Mouse (Mus musculus): Measurements from ENCODE around the gene Cmklr1. TPM values are rescaled to one million over a fixed set of nuclear protein-coding genes. Genes with fewer than 3 reads are reported as not detected.
A peak's percentile ranks its signal among the peaks of the same experiment; 100 is the strongest.

Cmklr1 gene
- polyA plus RNA-seq (2015; fragmentation: Nextera tagmentation; extraction: Ambion mirVana): 4.5 and 5.3 TPM in 2 replicates

DNA sequence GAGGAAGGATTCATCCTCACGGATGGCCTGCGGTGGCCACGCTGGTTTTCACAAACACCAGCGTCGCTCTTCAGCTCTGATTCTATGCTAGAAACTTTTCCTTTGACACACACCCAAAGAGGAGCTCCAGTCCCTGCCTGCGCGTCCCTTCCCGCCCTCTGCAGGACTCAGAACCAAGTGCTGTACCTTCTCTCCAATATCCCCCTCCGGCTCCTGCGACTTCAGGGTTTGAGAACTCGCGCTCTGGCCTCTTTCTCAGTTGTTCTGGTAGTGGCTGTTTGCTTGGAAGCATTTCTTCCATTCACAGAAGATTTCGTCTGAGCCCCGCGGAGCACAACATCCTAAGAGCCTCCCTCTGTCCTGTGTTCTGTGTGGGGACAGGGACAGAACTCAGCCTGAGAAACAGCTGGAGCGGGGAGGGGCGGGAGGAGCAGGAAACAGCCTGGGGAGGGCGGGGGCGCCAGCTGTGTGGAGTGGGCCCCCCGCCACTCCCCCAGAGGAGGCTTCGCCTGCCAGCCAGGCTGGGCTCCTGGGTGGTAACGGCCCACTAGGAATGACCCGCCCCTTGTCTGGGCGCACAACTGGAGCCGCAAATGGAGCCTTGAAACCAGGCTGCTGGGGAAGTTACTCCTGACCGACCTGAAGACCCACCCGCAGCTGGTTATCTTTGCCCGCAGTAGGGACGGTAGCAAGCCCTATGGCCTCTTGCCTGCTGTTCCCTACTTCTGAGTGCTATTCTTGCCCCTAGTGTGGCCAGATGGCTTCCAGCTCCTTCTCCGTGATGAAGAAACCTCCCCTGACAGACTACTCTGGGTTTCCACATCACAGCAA lies at the start of gene Cmklr1:
Gene Cmklr1, minus strand, starts transcription at position 392 of the 831 bp plus-strand sequence.
- Histone ChIP-seq H3K4me3 (peak within 1 kb of the TSS; percentile 38), H3K36me3 (no peaks in the 10 kb centered on the region), H3K4me1 (peaks cover 20% of the 10 kb centered on the region), H3K9me3 (no peaks in the 10 kb centered on the region), H3K4me2 (peak within 1 kb of the TSS; percentile 60), H3K9ac (peak within 1 kb of the TSS; percentile 64), H3K27ac (peak within 1 kb of the TSS; percentile 66), H3K27me3 (peaks cover 16% of the 10 kb centered on the region)
- ATAC-seq (ENCODE audit: insufficient number of reproducible peaks, insufficient read depth, low FRiP score, low TSS enrichment, low read depth): peak; percentile 64
- WGBS: 7% methylated on average over 30 of the region's 30 CpGs

DNA sequence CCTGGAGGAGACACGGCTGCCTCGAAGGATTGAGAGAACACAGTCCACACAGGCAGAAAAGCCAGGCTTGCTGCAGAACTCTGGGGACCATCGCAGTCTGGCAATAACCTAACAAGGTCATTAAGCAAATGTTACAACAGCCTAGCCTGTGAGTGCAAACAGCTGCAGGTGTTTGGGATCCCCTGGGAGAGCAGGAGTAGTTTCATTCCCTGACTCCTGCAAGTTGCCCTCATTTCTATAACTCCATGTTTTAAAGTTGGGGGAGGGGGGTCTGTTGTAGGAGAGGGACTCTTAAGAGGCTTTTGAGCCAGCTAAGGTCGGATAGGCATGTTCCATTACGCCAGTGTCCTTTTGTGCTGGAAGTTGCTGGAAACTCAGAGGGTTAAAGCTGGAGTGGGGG lies 44.2 kb upstream of the Cmklr1 start:
- no peak for ATAC-seq (ENCODE audit: insufficient number of reproducible peaks, insufficient read depth, low FRiP score, low TSS enrichment, low read depth)
- Histone ChIP-seq H3K36me3 (no peaks in the 10 kb centered on the region), H3K4me2 (no peak overlapping the region), H3K9me3 (no peaks in the 10 kb centered on the region), H3K27me3 (no peaks in the 10 kb centered on the region), H3K4me3 (no peak overlapping the region), H3K9ac (no peak overlapping the region), H3K4me1 (peaks cover 16% of the 10 kb centered on the region), H3K27ac (peak overlapping the region; percentile 34)
- WGBS: 41% methylated on average over 5 of the region's 5 CpGs

DNA sequence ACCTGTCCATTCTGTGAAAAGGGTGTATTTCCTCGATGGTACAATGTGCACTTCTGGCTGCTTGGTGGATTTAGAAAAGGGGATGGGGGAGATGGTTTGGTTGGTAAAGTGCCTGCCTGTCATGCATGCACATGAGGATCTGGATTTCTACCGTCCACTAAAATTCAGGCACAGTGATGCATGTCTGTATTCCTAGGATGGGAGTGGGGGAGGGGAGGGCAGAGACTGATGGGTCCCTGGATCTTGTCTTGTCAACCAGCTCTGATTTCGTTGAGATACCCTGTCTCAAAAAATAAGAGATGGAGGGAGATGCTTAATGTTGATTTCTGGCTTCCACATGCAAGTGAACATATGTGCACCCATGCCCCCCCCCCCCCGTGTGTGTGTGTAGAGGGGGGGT lies 43.8 kb upstream of the Cmklr1 start:
- Histone ChIP-seq H3K36me3 (no peaks in the 10 kb centered on the region), H3K9me3 (no peaks in the 10 kb centered on the region), H3K4me1 (peaks cover 16% of the 10 kb centered on the region), H3K9ac (no peak overlapping the region), H3K27me3 (no peaks in the 10 kb centered on the region), H3K27ac (0 out of 2 replicates have a peak overlapping the region, but pooled peaks have one; percentile 34), H3K4me3 (no peak overlapping the region), H3K4me2 (no peak overlapping the region)
- ATAC-seq (ENCODE audit: insufficient number of reproducible peaks, insufficient read depth, low FRiP score, low TSS enrichment, low read depth): no peak
- WGBS: 54% methylated on average over 4 of the region's 4 CpGs

DNA sequence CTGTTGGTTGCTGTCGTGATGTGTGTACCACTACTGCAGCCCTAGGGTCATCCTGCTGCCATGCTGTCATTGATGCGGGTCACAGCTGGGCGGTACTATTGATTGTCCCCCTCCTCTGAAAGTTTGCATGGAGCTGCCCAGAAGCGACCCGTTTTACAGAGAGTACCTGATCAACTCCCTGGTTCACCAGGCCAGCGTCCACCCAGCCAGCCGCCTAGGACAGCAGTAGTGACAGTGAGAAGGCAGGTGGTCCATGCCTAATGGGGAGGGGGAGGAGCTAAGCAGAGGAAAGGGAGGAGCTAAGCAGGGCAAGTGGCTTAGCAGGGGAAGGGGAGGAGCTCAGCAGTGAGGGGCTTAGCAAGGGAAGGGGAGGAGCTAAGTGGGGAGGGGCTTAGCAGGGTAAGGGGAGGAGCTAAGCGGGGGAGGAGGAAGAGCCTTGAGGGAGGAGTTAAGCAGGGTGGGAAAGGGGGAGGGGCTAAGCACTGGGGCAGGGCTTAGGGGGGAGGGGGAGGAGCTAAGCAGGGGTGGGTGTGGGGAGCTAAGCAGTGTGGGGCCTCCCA lies 43.0 kb upstream of the Cmklr1 start:
- peaks cover 21% of the 10 kb centered on the region for H3K4me1 ChIP-seq
- no peaks in the 10 kb centered on the region for H3K36me3 ChIP-seq
- H3K9ac ChIP-seq: no peak overlapping the region
- ATAC-seq (ENCODE audit: insufficient number of reproducible peaks, insufficient read depth, low FRiP score, low TSS enrichment, low read depth): no peak
- no peak overlapping the region for H3K27ac ChIP-seq
- H3K27me3 ChIP-seq: no peaks in the 10 kb centered on the region
- H3K9me3 ChIP-seq: no peaks in the 10 kb centered on the region
- whole genome bisulfite sequencing: 88% methylated on average over 8 of the region's 8 CpGs
- H3K4me2 ChIP-seq: no peak overlapping the region
- H3K4me3 ChIP-seq: no peak overlapping the region

DNA sequence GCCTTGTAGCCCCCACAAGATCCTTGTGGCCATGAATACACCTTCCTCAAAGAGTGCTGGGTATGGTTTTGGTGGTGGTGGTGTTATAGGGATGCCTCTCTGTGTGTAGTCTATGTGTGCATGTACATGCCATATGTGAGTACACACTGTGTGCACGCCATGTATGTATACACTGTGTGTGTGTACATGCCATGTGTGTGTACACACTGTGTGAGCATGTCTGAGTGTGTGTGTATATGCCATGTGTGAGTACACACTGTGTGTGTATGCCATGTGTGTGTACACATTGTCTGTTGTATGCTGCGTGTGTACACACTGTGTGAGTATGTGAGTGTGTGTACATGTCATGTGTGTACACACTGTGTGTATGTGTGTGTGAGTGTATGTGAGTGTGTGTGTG lies 40.6 kb upstream of the Cmklr1 start:
- no peak overlapping the region for H3K4me3 ChIP-seq
- no peak overlapping the region for H3K9ac ChIP-seq
- no peaks in the 10 kb centered on the region for H3K27me3 ChIP-seq
- H3K4me1 ChIP-seq: peaks cover 24% of the 10 kb centered on the region
- no peak overlapping the region for H3K27ac ChIP-seq
- H3K4me2 ChIP-seq: no peak overlapping the region
- no peak for ATAC-seq (ENCODE audit: insufficient number of reproducible peaks, insufficient read depth, low FRiP score, low TSS enrichment, low read depth)
- no peaks in the 10 kb centered on the region for H3K36me3 ChIP-seq
- H3K9me3 ChIP-seq: no peaks in the 10 kb centered on the region
- WGBS: 93% methylated on average over 2 of the region's 2 CpGs

DNA sequence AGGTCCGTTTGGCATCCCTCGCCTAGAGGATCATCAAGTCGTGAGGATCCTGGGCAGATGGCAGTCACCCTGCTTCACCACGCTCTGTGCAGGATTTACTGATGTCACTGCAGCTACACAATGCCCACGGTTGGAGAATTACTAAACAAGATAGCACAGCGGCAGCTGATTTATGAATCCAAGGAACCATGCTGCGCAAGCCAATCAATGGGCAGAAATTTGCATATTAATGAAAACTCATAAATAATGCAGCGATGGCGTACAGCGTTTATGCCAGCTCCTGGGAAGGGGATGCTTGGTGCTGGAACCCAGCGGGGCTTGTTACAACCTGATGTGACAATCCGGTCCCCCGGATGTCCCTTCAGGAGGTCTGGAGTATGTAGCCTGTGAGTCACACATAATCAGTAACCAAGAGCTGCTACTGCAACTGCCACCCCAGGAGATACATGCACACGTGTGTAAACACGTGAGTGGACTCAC lies 39.9 kb upstream of the Cmklr1 start:
- no peak for ATAC-seq (ENCODE audit: insufficient number of reproducible peaks, insufficient read depth, low FRiP score, low TSS enrichment, low read depth)
- H3K27me3 ChIP-seq: no peaks in the 10 kb centered on the region
- H3K4me2 ChIP-seq: no peak overlapping the region
- H3K4me1 ChIP-seq: peaks cover 27% of the 10 kb centered on the region
- no peak overlapping the region for H3K4me3 ChIP-seq
- H3K9me3 ChIP-seq: no peaks in the 10 kb centered on the region
- 81% methylated on average over 15 of the region's 15 CpGs for WGBS
- H3K9ac ChIP-seq: no peak overlapping the region
- no peaks in the 10 kb centered on the region for H3K36me3 ChIP-seq
- no peak overlapping the region for H3K27ac ChIP-seq

DNA sequence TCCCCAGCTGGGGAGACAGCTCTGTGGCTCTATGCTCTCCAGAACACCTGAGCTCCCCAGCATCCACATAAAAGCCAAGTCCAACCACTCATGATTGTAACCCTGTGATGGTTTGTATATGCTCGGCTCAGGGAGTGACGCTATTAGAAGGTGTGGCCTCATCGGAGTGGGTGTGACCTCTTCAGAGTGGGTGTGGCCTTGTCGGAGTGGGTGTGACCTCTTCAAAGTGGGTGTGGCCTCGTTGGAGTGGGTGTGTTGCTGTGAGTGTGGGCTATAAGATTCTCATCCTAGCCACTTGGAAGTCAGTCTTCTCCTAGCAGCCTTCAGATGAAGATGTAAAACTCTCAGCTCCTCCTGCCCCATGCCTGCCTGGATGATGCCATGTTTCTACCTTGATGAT lies 37.3 kb upstream of the Cmklr1 start:
- no peaks in the 10 kb centered on the region for H3K27me3 ChIP-seq
- H3K9me3 ChIP-seq: no peaks in the 10 kb centered on the region
- no peak overlapping the region for H3K9ac ChIP-seq
- no peak overlapping the region for H3K4me2 ChIP-seq
- 85% methylated on average over 5 of the region's 5 CpGs for WGBS
- no peak for ATAC-seq (ENCODE audit: insufficient number of reproducible peaks, insufficient read depth, low FRiP score, low TSS enrichment, low read depth)
- H3K27ac ChIP-seq: no peak overlapping the region
- H3K4me1 ChIP-seq: peaks cover 13% of the 10 kb centered on the region; the same call in 1 of the 2 replicates
- H3K4me3 ChIP-seq: no peak overlapping the region
- H3K36me3 ChIP-seq: no peaks in the 10 kb centered on the region

DNA sequence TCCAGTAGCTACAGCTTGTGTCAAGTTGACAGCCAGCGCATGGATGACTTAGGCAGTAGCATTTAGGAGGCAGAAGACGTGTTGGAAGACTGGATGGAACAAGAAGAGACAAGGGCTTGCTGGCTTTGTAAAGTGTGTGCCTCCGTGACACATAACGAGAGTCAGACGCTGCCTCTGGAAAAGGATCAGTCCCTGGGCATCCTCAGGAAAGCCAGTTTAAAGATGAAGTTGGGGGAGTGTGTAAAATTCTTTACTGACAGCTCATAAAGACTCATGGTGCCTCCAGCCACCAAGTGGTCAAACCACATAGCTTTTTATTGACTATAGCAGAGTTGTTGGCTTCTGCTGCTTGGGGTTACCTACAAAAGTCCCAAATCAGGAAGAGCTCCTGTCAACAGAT lies 35.2 kb upstream of the Cmklr1 start:
- H3K4me3 ChIP-seq: no peak overlapping the region
- H3K9me3 ChIP-seq: no peaks in the 10 kb centered on the region
- 44% methylated on average over 5 of the region's 5 CpGs for WGBS
- no peaks in the 10 kb centered on the region for H3K27me3 ChIP-seq
- H3K9ac ChIP-seq: no peak overlapping the region
- H3K4me2 ChIP-seq: no peak overlapping the region
- H3K4me1 ChIP-seq: peaks cover 13% of the 10 kb centered on the region; the same call in 1 of the 2 replicates
- H3K36me3 ChIP-seq: no peaks in the 10 kb centered on the region
- H3K27ac ChIP-seq: no peak overlapping the region
- ATAC-seq (ENCODE audit: insufficient number of reproducible peaks, insufficient read depth, low FRiP score, low TSS enrichment, low read depth): no peak

DNA sequence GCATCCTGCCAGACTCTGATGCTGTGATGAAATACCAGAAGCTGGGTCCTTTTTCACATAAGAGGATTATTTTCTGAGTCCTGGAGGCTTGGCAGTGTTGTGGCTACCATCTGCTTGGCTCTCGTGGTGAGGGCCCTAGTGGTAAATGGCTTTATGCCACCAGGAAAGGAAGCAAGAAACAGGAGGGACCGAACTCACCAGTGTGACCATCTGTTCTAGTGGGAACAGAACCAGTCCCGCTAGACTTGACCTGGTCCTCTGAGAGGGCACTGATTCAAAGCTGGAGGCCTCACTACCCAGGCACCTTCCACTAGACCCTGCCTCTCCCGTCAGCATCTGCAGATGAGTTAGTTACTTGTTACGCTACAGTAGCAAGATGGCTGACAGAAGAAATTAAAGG lies 33.0 kb upstream of the Cmklr1 start:
- H3K9me3 ChIP-seq: no peaks in the 10 kb centered on the region
- H3K4me1 ChIP-seq: peaks cover 7% of the 10 kb centered on the region; the same call in 1 of the 2 replicates
- no peak for ATAC-seq (ENCODE audit: insufficient number of reproducible peaks, insufficient read depth, low FRiP score, low TSS enrichment, low read depth)
- H3K4me3 ChIP-seq: no peak overlapping the region
- no peak overlapping the region for H3K27ac ChIP-seq
- 68% methylated on average over 5 of the region's 5 CpGs for WGBS
- H3K27me3 ChIP-seq: no peaks in the 10 kb centered on the region
- no peak overlapping the region for H3K9ac ChIP-seq
- no peak overlapping the region for H3K4me2 ChIP-seq
- no peaks in the 10 kb centered on the region for H3K36me3 ChIP-seq

DNA sequence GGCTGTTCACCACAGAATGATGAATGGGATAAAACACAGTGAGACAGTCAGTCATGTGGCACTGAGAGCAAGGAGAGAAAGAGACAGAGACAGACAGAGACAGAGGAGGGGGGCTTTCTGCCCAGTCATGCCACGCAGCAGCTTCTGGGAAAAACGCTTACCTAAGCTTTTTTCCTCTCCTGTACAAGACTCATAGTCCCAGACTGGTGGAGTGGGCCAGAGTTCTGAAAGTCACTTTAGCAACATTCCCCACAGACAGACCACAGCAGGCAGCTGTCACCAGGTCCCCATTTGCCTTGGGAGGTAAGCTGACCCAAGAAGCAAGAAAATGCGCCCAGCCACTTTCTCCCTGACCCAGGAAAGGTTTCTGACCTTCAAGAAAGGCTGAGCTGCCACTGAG lies 32.2 kb upstream of the Cmklr1 start:
- Histone ChIP-seq H3K4me1 (peaks cover 5% of the 10 kb centered on the region; the same call in 1 of the 2 replicates), H3K36me3 (no peaks in the 10 kb centered on the region), H3K4me3 (no peak overlapping the region), H3K27me3 (no peaks in the 10 kb centered on the region), H3K9me3 (no peaks in the 10 kb centered on the region), H3K9ac (no peak overlapping the region), H3K4me2 (no peak overlapping the region), H3K27ac (no peak overlapping the region)
- WGBS: 82% methylated on average over 3 of the region's 3 CpGs
- no peak for ATAC-seq (ENCODE audit: insufficient number of reproducible peaks, insufficient read depth, low FRiP score, low TSS enrichment, low read depth)

DNA sequence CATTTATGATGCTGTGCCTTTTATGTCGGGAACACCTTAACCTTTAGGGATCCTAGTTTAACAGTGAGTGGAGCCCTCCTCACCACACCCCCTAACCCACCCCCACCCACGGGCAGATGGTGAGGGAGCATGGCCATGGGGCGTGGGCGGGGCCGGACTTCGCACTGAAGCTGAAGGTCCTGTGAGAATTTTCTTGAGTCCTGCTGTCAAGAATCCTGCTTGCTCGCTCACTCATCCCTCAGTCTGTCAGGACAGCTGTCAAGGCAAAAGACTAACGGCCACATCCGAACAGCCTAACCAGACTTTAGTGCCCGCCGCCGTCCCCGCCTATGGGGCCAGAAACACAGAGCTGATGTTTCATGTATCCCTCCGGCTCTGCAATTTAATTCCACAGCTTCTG lies 31.0 kb upstream of the Cmklr1 start:
- H3K36me3 ChIP-seq: no peaks in the 10 kb centered on the region
- no peaks in the 10 kb centered on the region for H3K27me3 ChIP-seq
- H3K4me1 ChIP-seq: peaks cover 5% of the 10 kb centered on the region; the same call in 1 of the 2 replicates
- no peak overlapping the region for H3K9ac ChIP-seq
- no peak overlapping the region for H3K4me2 ChIP-seq
- no peak for ATAC-seq (ENCODE audit: insufficient number of reproducible peaks, insufficient read depth, low FRiP score, low TSS enrichment, low read depth)
- 73% methylated on average over 14 of the region's 14 CpGs for WGBS
- no peak overlapping the region for H3K27ac ChIP-seq
- no peak overlapping the region for H3K4me3 ChIP-seq
- H3K9me3 ChIP-seq: no peaks in the 10 kb centered on the region

DNA sequence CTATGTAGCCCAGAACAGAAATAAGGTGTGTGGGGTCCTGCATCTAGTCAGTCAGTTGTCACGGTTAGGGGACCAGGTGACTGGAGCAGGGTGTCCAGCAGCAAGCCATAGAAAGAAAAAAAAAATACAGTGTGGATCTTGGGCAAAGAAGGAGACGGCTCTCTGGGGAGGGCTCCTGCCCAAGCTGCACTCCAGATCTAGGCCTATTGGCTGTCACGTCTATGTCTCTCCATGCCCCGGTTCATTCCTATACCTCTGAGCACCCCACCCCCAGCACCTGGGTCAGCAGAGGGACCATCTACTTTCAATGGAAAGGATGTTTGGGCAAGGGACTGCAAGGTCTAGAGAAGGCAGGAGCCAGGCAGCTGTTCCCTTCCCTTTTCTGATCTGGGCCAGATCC lies 29.3 kb upstream of the Cmklr1 start:
- H3K4me3 ChIP-seq: no peak overlapping the region
- H3K27ac ChIP-seq: no peak overlapping the region
- H3K4me1 ChIP-seq: no peaks in the 10 kb centered on the region
- no peak overlapping the region for H3K4me2 ChIP-seq
- WGBS: 88% methylated on average over 4 of the region's 4 CpGs
- no peaks in the 10 kb centered on the region for H3K27me3 ChIP-seq
- ATAC-seq (ENCODE audit: insufficient number of reproducible peaks, insufficient read depth, low FRiP score, low TSS enrichment, low read depth): no peak
- no peaks in the 10 kb centered on the region for H3K36me3 ChIP-seq
- H3K9me3 ChIP-seq: no peaks in the 10 kb centered on the region
- no peak overlapping the region for H3K9ac ChIP-seq
